Mouse (Mus musculus) telencephalon, adult 2 months (tissue): ENCODE measurements around the gene Cd207.
A peak's percentile ranks its signal among the peaks of the same experiment; 100 is the strongest.
"Not testable (repeated sequence)": the region's sequence is repeated elsewhere in the genome, so short reads cannot be mapped to it uniquely, and the experiment has no call there.

ENCODE experiments used
- DNase-seq: peaks from one replicate; pipeline ENCODE4 v3.0.0-alpha.2; 2011; ENCODE audit warnings: low read depth, low spot score

The Cd207 gene

DNA sequence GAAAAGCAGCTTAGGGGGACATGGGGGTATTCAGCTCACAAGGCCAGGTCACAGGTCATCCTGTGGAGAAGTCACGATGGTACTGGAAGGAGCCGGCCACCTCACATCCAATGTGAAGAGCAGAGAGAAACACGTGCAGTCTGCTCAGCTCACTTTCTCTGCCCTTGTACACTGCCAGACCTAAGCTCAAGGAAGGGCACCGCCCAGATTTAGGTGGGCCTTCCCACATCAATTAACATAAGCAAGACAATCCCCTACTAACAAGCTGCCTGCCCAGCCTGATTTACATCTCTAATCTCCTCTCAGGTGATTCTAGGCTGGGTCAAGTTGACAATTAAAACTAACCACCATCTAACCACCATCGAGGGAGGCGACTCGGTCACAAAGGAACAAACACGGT is 20.3 kb upstream of the Cd207 start:
- DNase-seq, result no peak

DNA sequence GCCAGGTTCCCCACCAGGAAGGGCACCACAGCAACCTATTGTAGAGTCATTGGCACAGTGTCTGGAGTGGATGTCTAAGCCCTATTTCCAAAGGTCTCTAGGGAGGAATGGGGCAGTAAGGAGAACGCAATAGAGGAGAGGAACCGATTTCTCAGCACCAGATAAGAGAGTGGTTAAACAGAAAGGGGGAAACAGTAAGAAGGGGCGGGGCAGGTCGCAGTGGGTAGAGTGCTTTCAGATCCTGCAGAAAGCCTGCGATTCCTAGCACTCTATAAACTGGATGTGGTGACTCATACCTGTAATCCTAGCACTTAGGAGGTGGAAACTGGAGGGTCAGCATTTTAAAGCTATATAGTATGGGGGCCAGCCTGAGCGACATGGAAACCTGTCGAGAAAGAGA is 19.0 kb upstream of the Cd207 start:
- DNase-seq, result no peak

DNA sequence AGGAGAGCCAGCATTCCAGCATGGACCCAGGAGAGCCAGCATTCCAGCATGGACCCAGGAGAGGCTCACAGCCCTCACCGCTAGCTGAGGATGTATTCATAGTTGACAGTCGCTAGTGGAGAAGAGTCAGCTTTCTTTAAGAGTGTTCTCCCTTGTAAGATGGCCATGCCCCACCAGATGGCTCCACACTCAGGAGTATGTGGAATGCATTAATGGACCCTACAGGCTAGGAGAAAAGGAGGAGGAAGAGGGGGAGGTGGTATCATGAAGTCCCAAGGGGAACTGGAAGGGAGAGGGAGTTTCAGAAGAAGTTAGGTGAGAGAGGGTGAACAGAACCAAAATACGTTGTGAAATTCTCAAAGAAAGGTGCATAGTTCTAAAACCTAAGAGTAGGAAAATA is 18.1 kb upstream of the Cd207 start:
- DNase-seq, result no peak

DNA sequence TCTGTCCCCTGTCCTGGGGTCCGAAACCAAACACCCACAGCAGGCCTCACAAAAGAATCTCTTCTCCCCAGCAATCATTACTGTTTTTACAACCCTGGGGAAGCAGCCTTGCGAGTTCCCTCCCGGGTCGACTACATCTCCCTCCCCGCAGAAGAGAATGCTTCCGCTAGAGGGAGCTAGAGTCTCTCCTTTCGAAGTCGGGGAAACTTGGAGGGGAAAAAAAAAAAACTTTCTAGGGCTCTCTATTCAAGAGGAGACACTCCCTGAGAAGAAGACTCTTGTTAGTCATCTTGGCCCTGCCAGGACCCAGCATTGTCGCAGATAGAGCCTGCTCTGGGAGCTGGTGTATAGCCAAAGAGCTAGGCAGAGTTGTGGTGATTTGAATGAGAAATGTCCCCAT is 16.2 kb upstream of the Cd207 start:
- peak; percentile 57 for DNase-seq

DNA sequence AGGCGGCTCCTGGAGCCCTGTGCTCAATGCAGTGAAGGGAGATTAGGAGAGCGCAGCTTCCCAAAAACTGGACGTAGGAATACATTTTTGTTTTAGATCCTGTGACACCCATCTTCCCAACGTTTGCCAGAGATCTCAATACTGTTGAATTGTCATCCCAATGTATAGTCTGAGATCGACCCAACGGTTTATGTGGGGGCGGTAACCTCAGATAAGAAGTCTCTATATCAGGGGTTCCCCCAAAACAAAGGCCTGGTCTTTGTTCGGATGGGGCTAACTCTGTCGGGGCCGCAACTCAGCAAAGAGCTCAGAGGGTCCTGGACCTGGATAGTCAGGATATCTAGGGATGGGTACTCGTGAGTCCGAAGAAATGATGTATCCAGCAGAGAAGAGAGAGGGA is 15.3 kb upstream of the Cd207 start:
- DNase-seq, result no peak

DNA sequence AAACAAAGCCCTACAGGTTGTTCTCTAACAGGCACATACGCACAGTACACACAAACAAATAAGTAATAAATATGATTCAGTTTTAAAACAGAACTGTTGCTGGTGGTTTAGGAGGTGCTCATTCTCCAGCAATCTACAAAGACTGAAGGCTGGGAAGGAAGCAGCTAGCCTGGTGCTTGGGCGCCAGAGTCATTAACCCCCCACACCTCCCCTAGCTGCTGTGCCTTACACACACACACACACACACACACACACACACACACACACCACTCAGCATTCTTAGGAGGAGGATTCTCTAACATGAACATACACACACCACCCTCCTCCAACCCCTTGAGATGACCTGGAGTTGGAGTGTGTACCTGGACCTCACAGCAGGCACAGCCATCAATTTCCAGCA is 13.3 kb upstream of the Cd207 start:
- DNase-seq, result no peak

DNA sequence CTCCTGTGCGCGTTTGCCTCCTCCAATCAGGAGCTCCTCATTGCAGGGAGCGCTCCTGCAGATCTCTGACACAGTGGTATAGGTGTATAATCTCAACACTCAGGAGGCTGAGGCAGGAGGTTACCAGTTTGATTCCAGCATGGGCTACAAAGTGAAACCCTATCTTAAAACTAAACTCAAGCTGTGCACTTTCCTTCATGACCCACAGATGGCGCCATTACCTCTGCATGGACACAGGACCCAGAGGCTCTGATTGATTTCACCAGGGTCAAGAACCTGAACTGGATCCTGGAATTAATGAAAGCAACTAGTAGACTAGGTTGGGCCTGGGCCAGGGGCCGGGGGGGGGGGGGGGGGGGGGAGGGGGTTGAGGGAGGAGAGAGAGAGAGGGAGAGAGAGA is 12.6 kb upstream of the Cd207 start:
- no peak for DNase-seq

DNA sequence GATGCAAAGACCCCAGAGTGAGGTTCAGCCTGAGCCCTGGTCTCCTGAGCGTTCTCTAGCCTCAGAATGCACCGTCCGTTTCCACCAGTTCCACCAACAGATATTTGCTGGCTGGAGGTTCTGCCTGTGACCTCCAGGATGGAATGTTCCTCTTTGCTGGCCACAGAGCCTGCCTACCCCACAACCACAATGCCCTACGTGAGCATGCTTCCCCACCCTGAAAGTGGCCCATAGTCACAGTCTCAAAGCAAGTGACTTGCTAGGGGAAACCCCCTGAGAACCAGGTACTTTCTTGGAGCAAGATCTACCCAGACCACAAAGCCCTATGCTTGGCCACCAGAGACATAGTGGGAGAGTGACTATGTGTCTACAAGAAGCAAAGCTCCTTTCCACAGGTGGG is 11.7 kb upstream of the Cd207 start:
- no peak for DNase-seq

DNA sequence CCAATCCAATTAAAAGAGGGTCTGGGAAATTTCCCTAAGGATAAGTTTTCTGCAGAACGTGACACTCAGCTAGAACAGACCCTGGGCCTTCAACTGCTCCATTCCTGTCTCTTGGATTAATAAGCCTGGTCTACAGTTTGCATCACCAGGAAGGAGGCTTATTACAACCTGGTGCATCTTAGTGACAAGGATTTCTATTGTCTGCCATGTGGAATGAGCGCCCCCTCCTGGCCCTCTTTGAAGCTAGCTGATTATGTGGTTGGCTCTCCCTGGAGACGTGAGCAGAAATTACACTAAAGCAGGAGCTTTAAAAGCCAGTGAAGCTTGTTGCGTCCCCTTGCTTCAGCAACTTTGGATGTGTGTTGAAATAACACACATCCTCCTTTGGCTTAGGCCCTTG is 4.3 kb downstream of the Cd207 start:
- peak; percentile 49 for DNase-seq

DNA sequence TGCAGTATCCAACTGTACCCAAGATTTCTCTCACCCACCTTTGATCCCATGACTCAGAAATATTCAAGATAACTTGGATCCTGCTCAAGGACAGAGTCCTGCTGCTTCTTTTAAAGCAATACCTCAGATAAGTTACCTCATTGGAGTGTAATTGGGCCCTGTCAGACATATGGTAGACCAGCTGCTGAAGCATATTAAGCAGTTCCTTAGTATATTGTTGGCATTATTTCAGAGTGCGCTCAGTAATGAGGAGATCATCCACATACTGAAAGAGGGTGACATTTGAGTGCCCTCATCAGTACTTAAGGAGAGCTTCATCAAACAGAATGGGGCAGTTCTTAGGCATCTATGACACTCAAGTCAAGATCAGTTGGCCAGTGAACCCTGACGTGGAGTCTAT is 12.6 kb downstream of the Cd207 start:
- DNase-seq, result no peak

DNA sequence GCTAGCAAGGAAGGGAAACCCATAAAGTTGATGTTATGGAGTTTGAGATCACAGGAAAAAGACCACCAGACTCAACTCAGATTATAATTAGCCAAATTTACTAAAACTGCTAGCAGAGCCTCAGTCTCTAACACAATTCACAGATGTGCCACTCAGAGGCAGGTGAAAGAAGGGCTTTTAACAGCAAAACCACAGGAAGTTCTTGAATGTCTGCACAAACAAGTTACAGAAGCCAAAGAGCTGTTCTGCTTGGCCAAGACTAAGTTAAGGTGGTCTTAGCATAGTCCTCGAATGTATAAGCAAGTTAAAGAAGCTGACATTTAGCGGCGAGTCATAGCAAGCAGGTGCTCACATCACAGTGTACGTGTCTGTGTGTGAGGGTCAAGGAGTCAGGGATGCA is 16.8 kb downstream of the Cd207 start:
- no peak for DNase-seq

DNA sequence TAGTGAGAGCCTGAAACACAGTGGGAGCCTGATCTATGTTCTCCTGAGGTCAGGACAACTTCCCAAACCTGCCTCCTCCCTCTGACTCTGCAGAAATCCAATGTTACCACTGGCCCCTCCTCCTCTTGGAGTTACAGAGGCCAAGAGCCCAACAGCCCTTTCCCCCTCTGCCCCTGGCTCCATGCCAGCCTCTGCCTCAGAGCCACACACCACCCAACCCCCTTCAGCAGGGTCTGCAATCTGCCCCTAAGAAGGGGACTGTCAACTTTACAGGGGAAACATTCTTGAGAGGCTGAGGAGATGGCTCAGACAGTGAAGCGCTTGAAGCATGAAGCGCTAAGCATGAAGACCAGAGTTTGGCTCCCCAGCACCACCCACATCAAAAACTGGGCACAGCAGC is 21.6 kb downstream of the Cd207 start, which contains the start of gene Clec4f:
Clec4f (minus strand) TSS at position 101 of the 400 bp plus-strand sequence.
- no peak for DNase-seq

DNA sequence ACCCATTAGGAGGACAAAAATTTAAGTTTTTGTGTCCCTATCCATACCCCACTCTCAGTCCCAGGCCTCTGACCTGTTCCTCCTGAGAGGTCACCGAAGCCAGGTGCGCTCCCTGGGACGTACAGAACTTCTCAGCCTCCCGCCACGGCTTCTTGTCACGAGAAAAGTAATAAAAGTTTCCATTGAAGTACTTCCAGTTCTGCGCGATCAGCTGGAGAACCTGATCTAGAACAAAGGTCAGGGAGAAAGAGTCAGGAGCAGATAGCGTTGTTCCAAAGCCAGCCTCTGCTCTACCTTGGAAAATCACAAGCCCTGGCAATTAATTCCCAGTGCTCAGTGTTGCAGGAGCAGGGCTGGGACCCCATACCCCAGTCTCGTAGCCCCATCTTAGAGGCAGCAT is 30.9 kb downstream of the Cd207 start:
- no peak for DNase-seq

DNA sequence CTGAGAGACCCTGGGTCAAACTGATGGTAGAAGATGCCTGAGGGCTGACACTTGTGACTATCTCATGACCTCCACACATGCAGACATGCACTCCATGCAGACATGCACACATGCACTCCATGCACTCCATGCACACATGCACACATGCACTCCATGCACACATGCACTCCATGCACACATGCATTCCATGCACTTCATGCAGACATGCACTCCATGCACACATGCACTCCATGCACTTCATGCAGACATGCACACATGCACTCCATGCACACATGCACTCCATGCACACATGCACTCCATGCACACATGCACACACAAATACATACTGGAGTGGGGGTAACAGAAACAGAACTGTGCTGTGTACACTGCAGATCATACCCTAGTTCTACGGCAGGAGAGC is 42.3 kb downstream of the Cd207 start:
- no peak for DNase-seq

DNA sequence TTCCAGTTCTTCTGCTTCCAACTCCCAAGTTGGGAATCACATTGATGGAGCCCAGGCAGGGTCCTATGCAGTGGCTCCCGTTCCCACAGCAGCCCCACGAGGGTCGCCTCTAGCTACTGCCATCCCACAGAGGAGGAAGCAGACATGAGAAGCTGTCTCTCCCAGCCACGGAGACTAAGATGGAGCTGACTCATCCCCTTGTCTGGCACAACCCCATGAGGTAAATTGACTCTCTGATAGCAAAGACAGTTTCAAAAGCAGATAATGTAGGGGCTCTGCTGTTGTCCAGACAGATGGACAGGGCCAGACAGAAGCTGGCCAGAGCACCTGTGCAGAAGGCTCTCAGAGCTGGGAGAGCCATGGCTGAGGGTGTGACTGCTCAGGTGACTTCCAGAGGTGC is 43.0 kb downstream of the Cd207 start:
- DNase-seq, result not testable (repeated sequence)

DNA sequence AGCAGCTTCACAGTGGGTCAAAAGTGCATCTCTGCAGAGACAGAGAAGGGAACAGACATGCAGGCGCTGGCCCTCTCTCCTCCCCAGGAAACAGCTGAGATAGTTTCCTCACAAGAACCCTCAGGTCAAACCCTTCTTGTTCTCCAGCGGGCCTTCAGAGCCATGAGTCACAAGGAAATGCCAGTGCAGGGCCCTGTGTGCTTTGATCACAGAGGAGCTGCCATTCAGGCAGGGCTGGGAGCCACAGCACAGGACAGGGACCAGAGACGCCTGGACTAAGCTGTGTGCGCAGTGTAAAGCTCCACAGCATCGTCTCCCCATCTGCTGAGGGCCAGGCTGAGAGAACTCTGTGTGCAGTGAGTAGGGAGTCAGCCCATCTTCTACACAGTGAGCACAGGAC is 43.6 kb downstream of the Cd207 start:
- DNase-seq, result not testable (repeated sequence)

DNA sequence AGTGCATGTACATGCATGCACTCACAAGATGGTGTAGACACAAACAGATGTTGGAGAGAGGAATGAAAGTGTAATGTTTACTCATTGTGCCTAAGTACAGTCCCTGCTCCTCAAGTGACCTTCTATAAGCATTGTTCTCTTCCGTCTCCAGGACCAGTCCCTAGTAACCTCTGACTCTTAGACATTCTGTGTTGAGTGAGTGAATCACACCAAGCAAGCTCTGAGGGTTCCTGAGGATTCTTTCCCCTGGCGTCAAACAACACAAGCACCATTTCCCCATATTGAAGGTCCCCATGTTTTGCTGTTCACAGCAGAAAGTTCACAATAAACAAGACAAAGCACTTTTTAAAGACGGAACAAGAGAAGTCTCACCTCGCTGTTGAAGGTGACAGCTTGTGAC is 45.8 kb downstream of the Cd207 start:
- no peak for DNase-seq

DNA sequence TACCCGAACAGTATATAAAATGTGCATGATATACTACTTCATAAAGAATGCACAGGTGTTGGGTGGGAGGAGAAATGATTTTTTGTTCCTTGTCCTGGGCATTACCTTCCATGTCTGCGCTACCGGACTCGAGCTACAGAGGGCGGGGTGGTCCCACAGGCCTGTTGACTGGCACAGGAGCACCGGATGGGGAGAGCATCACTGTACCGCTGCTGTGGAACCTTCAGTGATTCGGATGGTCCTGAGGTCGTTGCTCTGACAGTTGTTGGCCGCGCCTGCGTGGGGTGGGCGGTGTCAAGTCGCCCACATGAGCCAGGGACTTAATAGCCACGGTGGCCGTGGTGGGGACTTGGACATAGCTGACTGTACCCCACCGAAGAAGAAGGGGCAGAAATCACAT is 50.9 kb downstream of the Cd207 start:
- no peak for DNase-seq
